Mouse (Mus musculus): Measurements from ENCODE around the gene Cecr2. TPM values are rescaled to one million over a fixed set of nuclear protein-coding genes. Genes with fewer than 3 reads are reported as not detected.

The Cecr2 gene
- total and polyA plus RNA-seq, 2 experiments = 5.1 to 9.3 TPM

GRCm38 (mm10) chr6:120790153-120790552, 124.0 kb downstream of the Cecr2 start:
- WGBS = 87% methylated on average over 11 of the region's 11 CpGs
- H3K36me3 ChIP-seq (ENCODE audit: control insufficient read depth, insufficient read depth, low read length) = peaks cover 18% of the 10 kb centered on the region
- H3K27me3 ChIP-seq (ENCODE audit: control insufficient read depth, insufficient read depth, low read length) = no peaks in the 10 kb centered on the region
- TF ChIP-seq CTCF (IDR thresholded peaks at IDR 0.05; ENCODE audit: low read depth, low read length) (no peak), POLR2A (IDR thresholded peaks at IDR 0.05; ENCODE audit: extremely low read depth, insufficient read depth, low read length) (no peak)
- H3K79me2 ChIP-seq (ENCODE audit: control insufficient read depth, insufficient read depth, low read length) = no peaks in the 10 kb centered on the region
- no peak for DNase-seq (ENCODE audit: extremely low read depth, low read depth, low spot score)
- H3K4me3 ChIP-seq (ENCODE audit: insufficient read depth, low read depth, low read length) = no peak overlapping the region
- H3K4me1 ChIP-seq (ENCODE audit: control insufficient read depth, insufficient read depth, low read length) = no peaks in the 10 kb centered on the region
- no peak overlapping the region for H3K9ac ChIP-seq (ENCODE audit: low read depth, low read length)
- H3K27ac ChIP-seq (replicated peaks; ENCODE audit: insufficient read depth, low read depth, low read length) = no peak overlapping the region

- no peak for TF ChIP-seq CTCF (IDR thresholded peaks at IDR 0.05; ENCODE audit: low read depth, low read length)
- TF ChIP-seq POLR2A (IDR thresholded peaks at IDR 0.05; ENCODE audit: extremely low read depth, insufficient read depth, low read length) = no peak
- Histone ChIP-seq H3K27me3 (ENCODE audit: control insufficient read depth, insufficient read depth, low read length) (no peaks in the 10 kb centered on the region), H3K4me1 (ENCODE audit: control insufficient read depth, insufficient read depth, low read length) (no peaks in the 10 kb centered on the region), H3K36me3 (ENCODE audit: control insufficient read depth, insufficient read depth, low read length) (peaks cover 21% of the 10 kb centered on the region), H3K79me2 (ENCODE audit: control insufficient read depth, insufficient read depth, low read length) (no peaks in the 10 kb centered on the region), H3K4me3 (ENCODE audit: insufficient read depth, low read depth, low read length) (no peak overlapping the region), H3K9ac (ENCODE audit: low read depth, low read length) (no peak overlapping the region), H3K27ac (replicated peaks; ENCODE audit: insufficient read depth, low read depth, low read length) (no peak overlapping the region)
- WGBS = 91% methylated on average over 5 of the region's 5 CpGs
- no peak for DNase-seq (ENCODE audit: extremely low read depth, low read depth, low spot score)
These were observed 124.5 kb downstream of the Cecr2 start for GRCm38 (mm10) chr6:120790717-120791116.

- H3K36me3 ChIP-seq (ENCODE audit: control insufficient read depth, insufficient read depth, low read length) = peaks cover 41% of the 10 kb centered on the region
- H3K27me3 ChIP-seq (ENCODE audit: control insufficient read depth, insufficient read depth, low read length) = no peaks in the 10 kb centered on the region
- no peak overlapping the region for H3K4me3 ChIP-seq (ENCODE audit: insufficient read depth, low read depth, low read length)
- H3K79me2 ChIP-seq (ENCODE audit: control insufficient read depth, insufficient read depth, low read length) = no peaks in the 10 kb centered on the region
- DNase-seq (ENCODE audit: extremely low read depth, low read depth, low spot score) = no peak
- no peak overlapping the region for H3K9ac ChIP-seq (ENCODE audit: low read depth, low read length)
- WGBS = 73% methylated on average over 8 of the region's 8 CpGs
- TF ChIP-seq CTCF (IDR thresholded peaks at IDR 0.05; ENCODE audit: low read depth, low read length) (0 out of 2 replicates have a peak, but pooled peaks have one; percentile 2), POLR2A (IDR thresholded peaks at IDR 0.05; ENCODE audit: extremely low read depth, insufficient read depth, low read length) (no peak)
- no peaks in the 10 kb centered on the region for H3K4me1 ChIP-seq (ENCODE audit: control insufficient read depth, insufficient read depth, low read length)
- no peak overlapping the region for H3K27ac ChIP-seq (replicated peaks; ENCODE audit: insufficient read depth, low read depth, low read length)
These were observed 126.8 kb downstream of the Cecr2 start for GRCm38 (mm10) chr6:120792947-120793346.

- TF ChIP-seq CTCF (IDR thresholded peaks at IDR 0.05; ENCODE audit: low read depth, low read length) (no peak), POLR2A (IDR thresholded peaks at IDR 0.05; ENCODE audit: extremely low read depth, insufficient read depth, low read length) (no peak)
- H3K79me2 ChIP-seq (ENCODE audit: control insufficient read depth, insufficient read depth, low read length) = no peaks in the 10 kb centered on the region
- no peak overlapping the region for H3K4me3 ChIP-seq (ENCODE audit: insufficient read depth, low read depth, low read length)
- 67% methylated on average over 5 of the region's 5 CpGs for WGBS
- no peaks in the 10 kb centered on the region for H3K4me1 ChIP-seq (ENCODE audit: control insufficient read depth, insufficient read depth, low read length)
- H3K36me3 ChIP-seq (ENCODE audit: control insufficient read depth, insufficient read depth, low read length) = peaks cover 62% of the 10 kb centered on the region
- H3K27me3 ChIP-seq (ENCODE audit: control insufficient read depth, insufficient read depth, low read length) = no peaks in the 10 kb centered on the region
- no peak overlapping the region for H3K9ac ChIP-seq (ENCODE audit: low read depth, low read length)
- H3K27ac ChIP-seq (replicated peaks; ENCODE audit: insufficient read depth, low read depth, low read length) = no peak overlapping the region
- peak; percentile 17 for DNase-seq (ENCODE audit: extremely low read depth, low read depth, low spot score)
These were observed 129.4 kb downstream of the Cecr2 start for GRCm38 (mm10) chr6:120795422-120796086.

- no peak overlapping the region for H3K27ac ChIP-seq (replicated peaks; ENCODE audit: insufficient read depth, low read depth, low read length)
These were observed 129.9 kb downstream of the Cecr2 start for GRCm38 (mm10) chr6:120796111-120796510.

GRCm38 (mm10) chr6:120798019-120798418, 131.8 kb downstream of the Cecr2 start:
- Histone ChIP-seq H3K4me3 (ENCODE audit: insufficient read depth, low read depth, low read length) (no peak overlapping the region), H3K27ac (replicated peaks; ENCODE audit: insufficient read depth, low read depth, low read length) (no peak overlapping the region), H3K4me1 (ENCODE audit: control insufficient read depth, insufficient read depth, low read length) (no peaks in the 10 kb centered on the region), H3K9ac (ENCODE audit: low read depth, low read length) (no peak overlapping the region), H3K27me3 (ENCODE audit: control insufficient read depth, insufficient read depth, low read length) (no peaks in the 10 kb centered on the region), H3K79me2 (ENCODE audit: control insufficient read depth, insufficient read depth, low read length) (no peaks in the 10 kb centered on the region; the same call in 1 of the 2 replicates), H3K36me3 (ENCODE audit: control insufficient read depth, insufficient read depth, low read length) (peaks cover 75% of the 10 kb centered on the region)
- TF ChIP-seq CTCF (IDR thresholded peaks at IDR 0.05; ENCODE audit: low read depth, low read length) (no peak), POLR2A (IDR thresholded peaks at IDR 0.05; ENCODE audit: extremely low read depth, insufficient read depth, low read length) (no peak)
- DNase-seq (ENCODE audit: extremely low read depth, low read depth, low spot score) = no peak
- 94% methylated on average over 7 of the region's 7 CpGs for WGBS

More at GRCm38 (mm10) chr6:120796111-120796510, 129.9 kb downstream of the Cecr2 start:
- no peak for DNase-seq (ENCODE audit: extremely low read depth, low read depth, low spot score)
- H3K27me3 ChIP-seq (ENCODE audit: control insufficient read depth, insufficient read depth, low read length) = no peaks in the 10 kb centered on the region
- WGBS = 95% methylated on average over 2 of the region's 2 CpGs
- no peak for TF ChIP-seq POLR2A (IDR thresholded peaks at IDR 0.05; ENCODE audit: extremely low read depth, insufficient read depth, low read length)
- no peak for TF ChIP-seq CTCF (IDR thresholded peaks at IDR 0.05; ENCODE audit: low read depth, low read length)
- no peak overlapping the region for H3K9ac ChIP-seq (ENCODE audit: low read depth, low read length)
- H3K36me3 ChIP-seq (ENCODE audit: control insufficient read depth, insufficient read depth, low read length) = peaks cover 66% of the 10 kb centered on the region
- H3K4me1 ChIP-seq (ENCODE audit: control insufficient read depth, insufficient read depth, low read length) = no peaks in the 10 kb centered on the region
- H3K79me2 ChIP-seq (ENCODE audit: control insufficient read depth, insufficient read depth, low read length) = no peaks in the 10 kb centered on the region
- H3K4me3 ChIP-seq (ENCODE audit: insufficient read depth, low read depth, low read length) = no peak overlapping the region
